Mouse (Mus musculus) MEL (cell line): ENCODE measurements at regions not wholly inside any gene's neighbourhood (a gene's known extent, or its start where the extent isn't known, plus 50 kb on each side); places are given as distances from the start of the nearest gene placed in this dataset.

Experiments used
- CHD2 ChIP-seq: IDR thresholded peaks from 2 replicates; pipeline ENCODE4 v1.6.1; 2011; ENCODE audit warnings: low read length, improper control_type of control experiment
- CTCF ChIP-seq, 3 experiments: IDR thresholded peaks in 2 of 3; conservative IDR thresholded peaks in 1 of 3; 2 replicates each; pipeline ENCODE4 v1.5.1; 2011 to 2012; ENCODE audit warnings: low read length in 3 of 3, low read depth in 2 of 3, mild to moderate bottlenecking in 2 of 3, improper control_type of control experiment in 1 of 3, inconsistent platforms in 1 of 3, mixed read lengths in 1 of 3, moderate library complexity in 1 of 3; ENCODE audit not compliant: control insufficient read depth in 1 of 3, insufficient read depth in 1 of 3, poor library complexity in 1 of 3, severe bottlenecking in 1 of 3
- ETS1 ChIP-seq: IDR thresholded peaks from 2 replicates; pipeline ENCODE4 v1.6.1; 2012; ENCODE audit warnings: low read depth, mild to moderate bottlenecking, inconsistent platforms, low read length, improper control_type of control experiment, moderate library complexity
- GATA1 ChIP-seq: IDR thresholded peaks from 2 replicates; pipeline ENCODE4 v1.6.1; 2011; ENCODE audit warnings: low read depth, low read length, improper control_type of control experiment
- MAZ ChIP-seq: IDR thresholded peaks from 2 replicates; pipeline ENCODE4 v1.6.1; 2012; ENCODE audit warnings: low read depth, mild to moderate bottlenecking, inconsistent platforms, low read length, improper control_type of control experiment
- NELFE ChIP-seq: IDR thresholded peaks from 2 replicates; pipeline ENCODE4 v1.6.1; 2011; ENCODE audit warnings: low read depth, low read length, improper control_type of control experiment
- POLR2A ChIP-seq, 2 experiments: IDR thresholded peaks; 2 replicates each; pipeline ENCODE4 v1.6.1; 2011 to 2012; ENCODE audit warnings: low read length in 2 of 2, mild to moderate bottlenecking in 2 of 2, control low read depth in 1 of 2, improper control_type of control experiment in 1 of 2, low read depth in 1 of 2, moderate library complexity in 1 of 2; ENCODE audit not compliant: control insufficient read depth in 1 of 2, insufficient read depth in 1 of 2, poor library complexity in 1 of 2
- RAD21 ChIP-seq: IDR thresholded peaks from 2 replicates; pipeline ENCODE4 v1.6.1; 2011; ENCODE audit warnings: mild to moderate bottlenecking, low read depth, low read length, improper control_type of control experiment
- ZC3H11A ChIP-seq: IDR thresholded peaks from 2 replicates; pipeline ENCODE4 v1.6.1; 2012; ENCODE audit warnings: low read depth, mild to moderate bottlenecking, inconsistent platforms, low read length, improper control_type of control experiment
- ZKSCAN1 ChIP-seq: IDR thresholded peaks from 2 replicates; pipeline ENCODE4 v1.6.1; 2012; ENCODE audit warnings: low read depth, mild to moderate bottlenecking, inconsistent platforms, low read length, improper control_type of control experiment, moderate library complexity

DNA sequence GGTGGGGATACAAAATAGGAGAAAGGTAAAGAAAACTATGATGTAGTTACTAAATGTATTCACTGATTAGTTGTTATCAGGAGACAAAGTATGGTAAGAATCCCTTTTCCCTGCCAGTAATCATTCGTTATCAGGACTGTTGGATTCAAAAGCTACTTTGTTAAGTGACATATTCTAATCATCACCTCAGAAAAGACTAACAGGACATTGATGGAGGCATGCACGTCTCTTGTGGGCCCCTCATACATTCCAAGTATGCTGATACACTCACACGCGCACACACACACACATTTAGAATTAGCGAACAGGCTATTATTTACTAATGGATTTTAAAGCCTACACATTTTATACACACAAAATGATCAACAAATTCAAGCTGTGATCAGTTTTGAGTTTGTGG lies 708.8 kb downstream of the Efna5 start:
- TF ChIP-seq ETS1 (no peak), MAZ (no peak), RAD21 (no peak), POLR2A (IDR thresholded peaks at IDR 0.05; ENCODE audit: control insufficient read depth in 1 of 2, insufficient read depth in 1 of 2, low read depth in 1 of 2, low read length in 2 of 2, poor library complexity in 1 of 2) (no peak), ZKSCAN1 (no peak), CHD2 (no peak), CTCF (IDR thresholded peaks at IDR 0.05 in 2 of 3, conservative IDR thresholded peaks at IDR 0.05 in 1 of 3; ENCODE audit: control insufficient read depth in 1 of 3, insufficient read depth in 1 of 3, low read depth in 2 of 3, low read length in 3 of 3, poor library complexity in 1 of 3, severe bottlenecking in 1 of 3) (no peak), GATA1 (no peak), NELFE (no peak), ZC3H11A (no peak)
